Mouse (Mus musculus): ENCODE results near the gene Rprd2. TPM values are rescaled to one million over a fixed set of nuclear protein-coding genes. Genes with fewer than 3 reads are reported as not detected.

The Rprd2 gene
- total RNA-seq, 2 experiments from 2014 or later, result 64.4 to 64.7 TPM

GRCm38 (mm10) chr3:95752935-95753334 is 65.7 kb downstream of the Rprd2 start:
- no peak for DNase-seq (ENCODE audit: low spot score in 2 of 2)

GRCm38 (mm10) chr3:95740406-95740805 is 78.3 kb downstream of the Rprd2 start:
- DNase-seq (ENCODE audit: low spot score in 2 of 2), result no peak

GRCm38 (mm10) chr3:95739353-95740104 is 79.1 kb downstream of the Rprd2 start, which contains the start of gene Ecm1:
Gene Ecm1, minus strand, starts transcription at chr3:95739569.
- DNase-seq (ENCODE audit: low spot score in 2 of 2), result peak; percentile 46 to 57

- no peak for DNase-seq (ENCODE audit: low spot score in 2 of 2)
Observed at GRCm38 (mm10) chr3:95735071-95735670, 83.5 kb downstream of the Rprd2 start.

- no peak for DNase-seq (ENCODE audit: low spot score in 2 of 2)
Observed at GRCm38 (mm10) chr3:95734092-95734702, 84.5 kb downstream of the Rprd2 start.

- DNase-seq (ENCODE audit: low spot score in 2 of 2), result no peak
Observed at GRCm38 (mm10) chr3:95732744-95733521, 85.7 kb downstream of the Rprd2 start.

- DNase-seq (ENCODE audit: low spot score in 2 of 2), result no peak
Observed at GRCm38 (mm10) chr3:95732297-95732696, 86.4 kb downstream of the Rprd2 start.

GRCm38 (mm10) chr3:95731802-95732201 is 86.9 kb downstream of the Rprd2 start:
- DNase-seq (ENCODE audit: low spot score in 2 of 2), result no peak

GRCm38 (mm10) chr3:95730431-95730830 is 88.2 kb downstream of the Rprd2 start:
- no peak for DNase-seq (ENCODE audit: low spot score in 2 of 2)

GRCm38 (mm10) chr3:95728906-95729305 is 89.8 kb downstream of the Rprd2 start:
- no peak for DNase-seq (ENCODE audit: low spot score in 2 of 2)

- DNase-seq (ENCODE audit: low spot score in 2 of 2), result no peak
Observed at GRCm38 (mm10) chr3:95726696-95727358, 91.8 kb downstream of the Rprd2 start.

GRCm38 (mm10) chr3:95725863-95726262 is 92.8 kb downstream of the Rprd2 start:
- no peak for DNase-seq (ENCODE audit: low spot score in 2 of 2)

- no peak for DNase-seq (ENCODE audit: low spot score in 2 of 2)
Observed at GRCm38 (mm10) chr3:95722386-95722785, 96.3 kb downstream of the Rprd2 start.

- DNase-seq (ENCODE audit: low spot score in 2 of 2), result no peak
Observed at GRCm38 (mm10) chr3:95718153-95718552, 100.5 kb downstream of the Rprd2 start.

- no peak for DNase-seq (ENCODE audit: low spot score in 2 of 2)
Observed at GRCm38 (mm10) chr3:95716075-95716474, 102.6 kb downstream of the Rprd2 start.

Small RNA genes within 50 kb of the gene (microRNA-seq; reads per million reads assigned to microRNA genes)
- gene Mir7014, result 0 reads per million in 2 experiments

Other genes starting within 250 kb of the Rprd2 start
- gene Golph3l, start 229.9 kb downstream of the Rprd2 start, total RNA-seq (2021), result 10 to 100 TPM; 18.6 to 20.4 TPM
- gene Ensa, start 193.9 kb downstream of the Rprd2 start, total RNA-seq (2021), result 100 to 1,000 TPM; 351 to 360 TPM
- 10 to 100 TPM; 59.7 to 64.1 TPM for gene Mcl1, start 160.1 kb downstream of the Rprd2 start, total RNA-seq (2021)
- gene Adamtsl4, start 130.9 kb downstream of the Rprd2 start, total RNA-seq (2021), result 1 to 10 TPM; 4.4 to 8.2 TPM
- gene Ecm1, start 79.3 kb downstream of the Rprd2 start, total RNA-seq (2021), result 10 to 100 TPM; 11.2 to 14.2 TPM
- gene Tars2, start 58.7 kb downstream of the Rprd2 start, total RNA-seq (2021), result 10 to 100 TPM; 37.1 to 39.4 TPM
- gene Prpf3, start 37.0 kb upstream of the Rprd2 start, total RNA-seq (2021), result 10 to 100 TPM; 30.1 to 32.8 TPM
- 100 to 1,000 TPM; 163 to 166 TPM for gene Mrps21, start 52.7 kb upstream of the Rprd2 start, total RNA-seq (2021)
- 10 to 100 TPM; 10.0 to 17.0 TPM for gene Ciart, start 63.4 kb upstream of the Rprd2 start, total RNA-seq (2021)
- 1 to 10 TPM; 3.6 to 6.3 TPM for gene BC028528, start 73.1 kb upstream of the Rprd2 start, total RNA-seq (2021)
- gene Aph1a, start 75.1 kb upstream of the Rprd2 start, total RNA-seq (2021), result 10 to 100 TPM; 62.7 to 64.4 TPM
- gene Car14, start 85.8 kb upstream of the Rprd2 start, total RNA-seq (2021), result 1 to 10 TPM; 6.0 to 7.8 TPM
- 100 to 1,000 TPM in 1 of 2 experiments, 10 to 100 TPM in 1; 95.1 to 109 TPM for gene Anp32e, start 110.4 kb upstream of the Rprd2 start, total RNA-seq (2021)
- gene Plekho1, start 177.1 kb upstream of the Rprd2 start, total RNA-seq (2021), result 10 to 100 TPM; 73.6 to 81.9 TPM
- gene Vps45, start 239.6 kb upstream of the Rprd2 start, total RNA-seq (2021), result 10 to 100 TPM; 46.4 to 46.7 TPM